Mouse (Mus musculus) hindbrain, embryonic 13.5 days (tissue): ENCODE measurements around the gene Smpd2. TPM values are rescaled to one million over a fixed set of nuclear protein-coding genes. Genes with fewer than 3 reads are reported as not detected.
"Not testable (repeated sequence)": the region's sequence is repeated elsewhere in the genome, so short reads cannot be mapped to it uniquely, and the experiment has no call there.

Experiments
- ATAC-seq: fragments of 200-750 bp; cut with Nextera tagmentation; 2 replicates; pipeline ENCODE4 v1.8.0; 2017; ENCODE audit warnings: moderate TSS enrichment; ENCODE audit not compliant: low FRiP score
- H3K27ac ChIP-seq: fragments of 300-500 bp; sonication (generic); 2 replicates; pipeline ENCODE4 v1.5.1; 2015; ENCODE audit warnings: inconsistent platforms, mild to moderate bottlenecking, moderate library complexity
- H3K27me3 ChIP-seq: fragments of 300-500 bp; sonication (generic); 2 replicates; pipeline ENCODE4 v1.6.1; 2015; ENCODE audit warnings: mild to moderate bottlenecking, inconsistent platforms
- H3K36me3 ChIP-seq: fragments of 300-500 bp; sonication (generic); 2 replicates; pipeline ENCODE4 v1.6.1; 2015; ENCODE audit warnings: mild to moderate bottlenecking, inconsistent platforms
- H3K4me1 ChIP-seq: fragments of 300-500 bp; sonication (generic); replicated peaks from 2 replicates; pipeline ENCODE4 v1.6.1; 2015; ENCODE audit warnings: inconsistent platforms
- H3K4me2 ChIP-seq: fragments of 300-500 bp; sonication (generic); 2 replicates; pipeline ENCODE4 v1.6.1; 2015; ENCODE audit warnings: inconsistent platforms, mild to moderate bottlenecking, moderate library complexity
- H3K4me3 ChIP-seq: fragments of 300-500 bp; sonication (generic); 2 replicates; pipeline ENCODE4 v1.5.1; 2015; ENCODE audit warnings: mild to moderate bottlenecking, inconsistent platforms
- H3K9ac ChIP-seq: fragments of 300-500 bp; sonication (generic); 2 replicates; pipeline ENCODE4 v1.6.1; 2015; ENCODE audit warnings: mild to moderate bottlenecking, inconsistent platforms
- H3K9me3 ChIP-seq: fragments of 300-500 bp; sonication (generic); 2 replicates; pipeline ENCODE4 v1.6.1; 2016; ENCODE audit warnings: inconsistent platforms
- WGBS: fragments of 180-500 bp; shearing (Covaris S2); methylation state at CpG from one replicate; pipeline ENCODE4 v1.1.7; 2015; 5-methylcytosine and 5-hydroxymethylcytosine counted together
- polyA plus RNA-seq: library from polyadenylated mRNA; unstranded; fragments of >200 nt; fragmentation: Nextera tagmentation; extraction: Ambion mirVana; gene quantifications from 2 replicates; pipeline ENCODE4 v1.2.1, GENCODE M21; 2015

The Smpd2 gene
- polyA plus RNA-seq, 1 experiment from 2014 or later = 39.4 TPM

DNA sequence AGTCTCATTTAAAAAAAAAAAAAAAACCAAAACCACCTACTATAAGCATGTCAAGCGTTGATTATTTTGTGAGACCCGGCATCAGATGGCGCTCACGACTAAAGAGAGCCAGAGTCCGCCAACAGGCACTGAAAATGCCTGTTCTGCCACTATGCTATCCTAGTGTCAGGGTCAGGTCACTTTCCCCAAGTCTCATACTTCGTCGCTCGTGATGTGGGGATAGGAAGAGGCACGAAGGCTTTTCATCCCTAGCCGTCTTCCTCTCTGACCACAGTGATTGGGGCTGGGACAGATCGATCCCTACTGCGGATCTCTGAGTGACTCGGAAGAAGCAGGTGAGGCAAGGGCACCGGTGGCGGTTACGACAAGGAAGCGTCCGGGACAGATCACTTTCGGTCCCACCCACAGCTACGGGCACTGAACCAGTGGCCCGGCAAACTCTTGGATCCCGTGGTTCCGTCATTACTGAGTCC is 28.4 kb upstream of the Smpd2 start:
- H3K9me3 ChIP-seq = no peaks in the 10 kb centered on the region
- H3K27me3 ChIP-seq = no peaks in the 10 kb centered on the region
- peak overlapping the region; percentile 94 for H3K4me3 ChIP-seq
- peak overlapping the region; percentile 89 for H3K9ac ChIP-seq
- no peaks in the 10 kb centered on the region for H3K36me3 ChIP-seq
- peak overlapping the region; percentile 86 for H3K4me2 ChIP-seq
- peak overlapping the region; percentile 98 for H3K27ac ChIP-seq
- under 1% methylated on average over 23 of the region's 23 CpGs for WGBS
- peak; percentile 63 for ATAC-seq
- H3K4me1 ChIP-seq = peaks cover 28% of the 10 kb centered on the region

DNA sequence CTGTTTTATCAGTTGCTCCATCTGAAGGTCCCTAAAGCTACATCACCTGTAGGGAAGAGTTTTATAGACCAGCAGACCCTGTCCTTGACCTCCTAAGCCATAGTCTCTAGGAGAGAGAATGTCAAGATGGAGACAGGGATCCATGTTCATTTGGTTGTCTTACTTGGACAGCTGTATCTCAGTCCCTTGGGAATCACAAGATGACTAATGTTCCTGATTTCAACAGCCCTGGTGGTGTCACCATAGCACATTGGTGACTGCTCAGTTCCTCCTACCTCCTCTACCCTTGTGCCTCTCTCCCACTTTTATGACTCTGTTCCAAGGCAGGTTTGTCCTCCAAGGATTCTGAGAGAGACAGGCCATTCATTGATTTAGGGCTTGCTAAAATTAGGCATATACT is 24.8 kb upstream of the Smpd2 start:
- H3K4me2 ChIP-seq = no peak overlapping the region
- no peaks in the 10 kb centered on the region for H3K27me3 ChIP-seq
- no peak overlapping the region for H3K4me3 ChIP-seq
- H3K36me3 ChIP-seq = no peaks in the 10 kb centered on the region
- no peak overlapping the region for H3K9ac ChIP-seq
- ATAC-seq = no peak
- H3K4me1 ChIP-seq = no peaks in the 10 kb centered on the region
- no peak overlapping the region for H3K27ac ChIP-seq
- H3K9me3 ChIP-seq = no peaks in the 10 kb centered on the region

- no peak for ATAC-seq
- H3K4me2 ChIP-seq = no peak overlapping the region
- H3K9ac ChIP-seq = no peak overlapping the region
- H3K4me3 ChIP-seq = no peak overlapping the region
- no peaks in the 10 kb centered on the region for H3K4me1 ChIP-seq
- no peaks in the 10 kb centered on the region for H3K27me3 ChIP-seq
- no peaks in the 10 kb centered on the region for H3K9me3 ChIP-seq
- no peak overlapping the region for H3K27ac ChIP-seq
- WGBS = 82% methylated on average over 4 of the region's 4 CpGs
- H3K36me3 ChIP-seq = no peaks in the 10 kb centered on the region
These were observed 24.1 kb upstream of the Smpd2 start for GRCm38 (mm10) chr10:41514301-41514700.

DNA sequence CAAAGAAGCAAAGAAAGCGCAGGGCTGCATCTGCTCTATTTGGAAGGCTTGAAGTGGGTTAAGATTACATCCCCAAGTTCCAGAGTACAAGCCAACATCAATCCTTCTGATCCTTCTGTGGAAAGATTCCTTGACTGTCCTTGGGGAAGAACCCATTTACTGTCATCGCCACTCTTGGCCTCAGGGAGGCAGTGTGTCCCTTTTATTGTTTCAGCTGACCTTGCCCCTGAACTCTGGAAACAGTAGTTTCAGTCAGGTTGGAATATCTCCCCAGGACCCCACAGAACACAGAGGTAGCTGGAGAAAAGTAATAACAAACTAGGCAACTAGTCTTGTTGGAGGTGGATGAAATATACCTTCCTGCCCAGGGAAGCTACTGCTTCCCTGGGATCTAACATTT is 19.0 kb upstream of the Smpd2 start:
- Histone ChIP-seq H3K27me3 (no peaks in the 10 kb centered on the region), H3K9me3 (no peaks in the 10 kb centered on the region), H3K4me3 (no peak overlapping the region), H3K4me1 (0 out of 2 replicates have a peak, but pooled peaks cover 3% of the 10 kb centered on the region), H3K9ac (no peak overlapping the region), H3K27ac (no peak overlapping the region), H3K4me2 (no peak overlapping the region), H3K36me3 (no peaks in the 10 kb centered on the region)
- WGBS = 44% methylated on average over 2 of the region's 2 CpGs
- no peak for ATAC-seq

DNA sequence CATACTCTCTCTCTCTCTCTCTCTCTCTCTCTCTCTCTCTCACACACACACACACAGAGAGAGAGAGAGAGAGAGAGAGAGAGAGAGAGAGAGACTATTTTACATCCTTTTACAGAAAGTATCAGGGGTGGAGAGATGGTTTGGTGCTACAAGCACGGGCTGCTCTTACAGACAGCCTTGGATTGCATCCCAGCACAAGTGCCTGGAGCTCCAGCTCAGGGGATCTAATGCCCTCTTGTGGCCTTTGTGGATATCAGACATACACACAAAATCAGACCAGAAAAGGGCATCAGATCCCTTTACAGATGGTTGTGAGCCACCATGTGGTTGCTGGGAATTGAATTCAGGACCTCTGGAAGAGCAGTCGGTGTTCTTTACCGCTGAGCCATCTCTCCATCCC is 15.3 kb upstream of the Smpd2 start:
- peak; percentile 63; the same call in 1 of the 2 replicates for ATAC-seq
- H3K4me2 ChIP-seq, H3K9me3 ChIP-seq, H3K4me3 ChIP-seq, H3K27me3 ChIP-seq, H3K4me1 ChIP-seq, H3K9ac ChIP-seq, H3K36me3 ChIP-seq, H3K27ac ChIP-seq: not testable (repeated sequence)
- 4% methylated on average over 3 of the region's 3 CpGs for WGBS

- no peak overlapping the region for H3K4me2 ChIP-seq
- no peaks in the 10 kb centered on the region for H3K27me3 ChIP-seq
- H3K9me3 ChIP-seq = no peaks in the 10 kb centered on the region
- H3K4me3 ChIP-seq = no peak overlapping the region
- H3K36me3 ChIP-seq = no peaks in the 10 kb centered on the region
- no peak overlapping the region for H3K9ac ChIP-seq
- no peak overlapping the region for H3K27ac ChIP-seq
- ATAC-seq = no peak
- 100% methylated on average over 1 of the region's 1 CpGs for WGBS
- 0 out of 2 replicates have a peak, but pooled peaks cover 3% of the 10 kb centered on the region for H3K4me1 ChIP-seq
These were observed 14.8 kb upstream of the Smpd2 start for GRCm38 (mm10) chr10:41504996-41505395.

DNA sequence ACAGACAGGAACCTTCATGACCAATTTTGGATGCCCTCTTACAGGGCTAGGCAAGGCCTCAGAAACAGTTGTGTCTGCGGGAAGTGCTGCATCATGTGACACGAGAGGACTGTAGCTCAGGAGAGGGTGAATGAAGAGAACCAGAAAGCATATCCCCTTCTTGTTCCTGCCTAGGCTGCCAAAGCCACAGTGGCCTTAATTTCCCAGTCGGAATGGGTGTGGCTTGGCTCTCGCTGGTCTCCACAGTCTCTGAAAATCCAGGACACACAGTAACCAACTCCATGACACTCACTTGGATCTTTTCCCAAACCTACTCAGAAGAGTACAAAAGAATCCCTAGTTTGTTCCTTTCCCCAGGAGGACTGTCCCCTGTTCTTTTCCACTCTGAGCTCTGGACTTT is 10.8 kb upstream of the Smpd2 start:
- H3K9me3 ChIP-seq = no peaks in the 10 kb centered on the region
- no peak overlapping the region for H3K9ac ChIP-seq
- no peak overlapping the region for H3K4me3 ChIP-seq
- H3K4me2 ChIP-seq = no peak overlapping the region
- H3K4me1 ChIP-seq = 0 out of 2 replicates have a peak, but pooled peaks cover 3% of the 10 kb centered on the region
- WGBS = 69% methylated on average over 4 of the region's 4 CpGs
- H3K36me3 ChIP-seq = no peaks in the 10 kb centered on the region
- H3K27me3 ChIP-seq = no peaks in the 10 kb centered on the region
- ATAC-seq = no peak
- no peak overlapping the region for H3K27ac ChIP-seq

DNA sequence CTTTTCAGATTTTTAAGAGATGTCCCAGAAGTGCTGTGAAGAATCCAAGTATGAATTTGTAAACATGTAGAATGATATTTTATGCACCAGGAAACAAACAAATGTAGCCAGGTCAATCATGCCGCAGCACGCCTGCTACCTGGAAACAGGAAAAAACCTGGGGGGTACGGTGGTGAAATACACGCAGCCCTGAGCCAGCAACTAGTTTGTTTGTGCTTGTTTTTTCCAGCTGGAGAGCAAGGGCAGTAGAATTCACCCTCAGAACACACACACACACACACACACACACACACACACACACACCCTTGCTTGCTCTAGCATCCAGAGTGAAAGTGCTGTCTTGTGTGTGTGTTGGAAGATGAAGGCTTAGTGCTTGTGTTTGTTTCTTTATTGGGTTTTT is 942 bp upstream of the Smpd2 start:
- ATAC-seq = no peak

DNA sequence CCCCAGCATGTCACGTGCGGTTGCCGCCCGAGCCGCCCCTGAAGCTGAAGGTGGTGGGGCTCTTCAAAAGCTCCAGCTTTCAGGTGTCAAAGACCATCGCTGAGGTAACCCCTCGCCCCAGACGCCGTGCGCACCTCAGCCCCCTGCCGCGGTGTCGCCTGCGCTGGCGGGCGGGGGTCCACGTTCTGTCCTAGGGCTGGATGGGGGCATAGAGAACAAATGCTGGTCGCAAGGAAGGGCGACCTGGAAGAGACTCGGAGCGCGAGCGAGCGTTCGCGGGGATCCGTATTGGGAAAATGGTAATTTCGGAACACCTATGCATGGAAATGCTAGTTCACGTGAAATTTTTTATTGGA is 327 bp upstream of the Smpd2 start:
- H3K4me2 ChIP-seq = peak overlapping the region; percentile 98
- H3K4me3 ChIP-seq = peak overlapping the region; percentile 68
- WGBS = under 1% methylated on average over 29 of the region's 29 CpGs
- peaks cover 26% of the 10 kb centered on the region for H3K4me1 ChIP-seq
- ATAC-seq = peak; percentile 77
- H3K9ac ChIP-seq = peak overlapping the region; percentile 78
- H3K27me3 ChIP-seq = 0 out of 2 replicates have a peak, but pooled peaks cover 4% of the 10 kb centered on the region
- H3K36me3 ChIP-seq = peaks cover 25% of the 10 kb centered on the region
- peak overlapping the region; percentile 58; the same call in 1 of the 2 replicates for H3K27ac ChIP-seq
- H3K9me3 ChIP-seq = no peaks in the 10 kb centered on the region

More for the DNA sequence above, 942 bp upstream of the Smpd2 start:
- H3K9me3 ChIP-seq = no peaks in the 10 kb centered on the region
- H3K4me1 ChIP-seq = peaks cover 26% of the 10 kb centered on the region
- peaks cover 19% of the 10 kb centered on the region for H3K36me3 ChIP-seq
- H3K4me3 ChIP-seq = peak overlapping the region; percentile 68; the same call in 1 of the 2 replicates
- WGBS = 51% methylated on average over 4 of the region's 4 CpGs
- no peak overlapping the region for H3K9ac ChIP-seq
- H3K27me3 ChIP-seq = 0 out of 2 replicates have a peak, but pooled peaks cover 4% of the 10 kb centered on the region
- H3K27ac ChIP-seq = no peak overlapping the region
- H3K4me2 ChIP-seq = peak overlapping the region; percentile 98

GRCm38 (mm10) chr10:41489294-41489693 is 875 bp downstream of the Smpd2 start:
- 0 out of 2 replicates have a peak, but pooled peaks cover 4% of the 10 kb centered on the region for H3K27me3 ChIP-seq
- H3K9ac ChIP-seq = peak overlapping the region; percentile 78
- peak overlapping the region; percentile 98 for H3K4me2 ChIP-seq
- H3K4me1 ChIP-seq = peaks cover 26% of the 10 kb centered on the region
- no peak overlapping the region for H3K27ac ChIP-seq
- 37% methylated on average over 8 of the region's 8 CpGs for WGBS
- H3K36me3 ChIP-seq = peaks cover 37% of the 10 kb centered on the region
- no peaks in the 10 kb centered on the region for H3K9me3 ChIP-seq
- peak overlapping the region; percentile 68 for H3K4me3 ChIP-seq
- no peak for ATAC-seq

DNA sequence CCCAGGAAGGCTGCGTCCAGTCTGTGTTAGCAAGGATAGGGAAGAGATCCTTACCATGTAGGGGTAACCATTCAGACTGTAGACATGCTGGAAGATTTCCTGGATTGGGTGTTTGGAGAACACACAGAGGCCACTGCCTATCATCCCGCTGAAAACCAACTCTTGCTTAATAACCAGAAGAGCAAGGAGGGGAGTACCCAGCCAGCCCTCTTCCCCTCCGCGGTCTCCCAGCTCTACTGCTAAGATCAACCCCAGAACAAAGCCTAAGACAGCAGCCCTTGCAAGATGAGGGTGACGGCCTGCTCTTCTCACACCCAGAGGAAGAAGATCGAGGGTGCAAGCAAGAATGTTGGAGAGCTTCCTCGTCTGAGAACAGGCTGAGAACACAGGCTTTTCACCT is 1.3 kb downstream of the Smpd2 start:
- WGBS = 54% methylated on average over 7 of the region's 7 CpGs
- Histone ChIP-seq H3K9ac (peak overlapping the region; percentile 78; the same call in 1 of the 2 replicates), H3K4me1 (peaks cover 26% of the 10 kb centered on the region), H3K9me3 (no peaks in the 10 kb centered on the region), H3K4me3 (peak overlapping the region; percentile 68), H3K27ac (no peak overlapping the region), H3K36me3 (peaks cover 42% of the 10 kb centered on the region), H3K27me3 (0 out of 2 replicates have a peak, but pooled peaks cover 4% of the 10 kb centered on the region), H3K4me2 (peak overlapping the region; percentile 98)
- ATAC-seq = no peak

GRCm38 (mm10) chr10:41486506-41487170 is 3.5 kb downstream of the Smpd2 start:
- H3K9ac ChIP-seq = no peak overlapping the region
- H3K27ac ChIP-seq = no peak overlapping the region
- no peak overlapping the region for H3K4me3 ChIP-seq
- H3K4me1 ChIP-seq = peaks cover 26% of the 10 kb centered on the region
- ATAC-seq = no peak
- no peaks in the 10 kb centered on the region for H3K9me3 ChIP-seq
- no peak overlapping the region for H3K4me2 ChIP-seq
- H3K36me3 ChIP-seq = peaks cover 64% of the 10 kb centered on the region
- WGBS = 87% methylated on average over 14 of the region's 14 CpGs
- H3K27me3 ChIP-seq = 0 out of 2 replicates have a peak, but pooled peaks cover 4% of the 10 kb centered on the region

GRCm38 (mm10) chr10:41485778-41486177 is 4.4 kb downstream of the Smpd2 start:
- Histone ChIP-seq H3K9ac (no peak overlapping the region), H3K4me3 (no peak overlapping the region), H3K36me3 (peaks cover 66% of the 10 kb centered on the region), H3K4me1 (peaks cover 23% of the 10 kb centered on the region), H3K27me3 (0 out of 2 replicates have a peak, but pooled peaks cover 4% of the 10 kb centered on the region), H3K4me2 (no peak overlapping the region), H3K9me3 (no peaks in the 10 kb centered on the region), H3K27ac (no peak overlapping the region)
- ATAC-seq = no peak
- WGBS = 91% methylated on average over 16 of the region's 16 CpGs
